Mouse (Mus musculus) limb, embryonic 12.5 days (tissue): ENCODE data around the gene Nck2. TPM values are rescaled to one million over a fixed set of nuclear protein-coding genes. Genes with fewer than 3 reads are reported as not detected.

ENCODE experiments used
- ATAC-seq: fragments of 200-750 bp; cut with Nextera tagmentation; 2 replicates; pipeline ENCODE4 v1.8.0; 2017; ENCODE audit warnings: low read depth, moderate TSS enrichment; ENCODE audit not compliant: insufficient number of reproducible peaks, insufficient read depth, low FRiP score, low TSS enrichment
- H3K27ac ChIP-seq: fragments of 300-500 bp; sonication (generic); 2 replicates; pipeline ENCODE4 v1.5.1; 2016; ENCODE audit warnings: mild to moderate bottlenecking, moderate library complexity
- H3K27me3 ChIP-seq: fragments of 300-500 bp; sonication (generic); 2 replicates; pipeline ENCODE4 v1.6.1; 2016; ENCODE audit warnings: mild to moderate bottlenecking, moderate library complexity
- H3K36me3 ChIP-seq: fragments of 300-500 bp; sonication (generic); 2 replicates; pipeline ENCODE4 v1.6.1; 2016; ENCODE audit warnings: mild to moderate bottlenecking, moderate library complexity
- H3K4me1 ChIP-seq: fragments of 300-500 bp; sonication (generic); replicated peaks from 2 replicates; pipeline ENCODE4 v1.6.1; 2016
- H3K4me2 ChIP-seq: fragments of 300-500 bp; sonication (generic); 2 replicates; pipeline ENCODE4 v1.6.1; 2016; ENCODE audit warnings: mild to moderate bottlenecking, moderate library complexity
- H3K4me3 ChIP-seq: fragments of 300-500 bp; sonication (generic); replicated peaks from 2 replicates; pipeline ENCODE4 v1.5.1; 2016; ENCODE audit warnings: mild to moderate bottlenecking
- H3K9ac ChIP-seq: fragments of 300-500 bp; sonication (generic); replicated peaks from 2 replicates; pipeline ENCODE4 v1.6.1; 2016; ENCODE audit warnings: mild to moderate bottlenecking, moderate library complexity
- H3K9me3 ChIP-seq: fragments of 300-500 bp; sonication (generic); 2 replicates; pipeline ENCODE4 v1.6.1; 2016; ENCODE audit warnings: mild to moderate bottlenecking, moderate library complexity
- WGBS: fragments of 180-500 bp; shearing (Covaris S2); methylation state at CpG from one replicate; pipeline ENCODE4 v1.1.7; 2016; 5-methylcytosine and 5-hydroxymethylcytosine counted together
- polyA plus RNA-seq: library from polyadenylated mRNA; unstranded; fragments of >200 nt; fragmentation: Nextera tagmentation; extraction: Ambion mirVana; gene quantifications from 2 replicates; pipeline ENCODE4 v1.2.1, GENCODE M21; 2016

Nck2 gene
- polyA plus RNA-seq, 1 experiment from 2014 or later, result 63.2 TPM

DNA sequence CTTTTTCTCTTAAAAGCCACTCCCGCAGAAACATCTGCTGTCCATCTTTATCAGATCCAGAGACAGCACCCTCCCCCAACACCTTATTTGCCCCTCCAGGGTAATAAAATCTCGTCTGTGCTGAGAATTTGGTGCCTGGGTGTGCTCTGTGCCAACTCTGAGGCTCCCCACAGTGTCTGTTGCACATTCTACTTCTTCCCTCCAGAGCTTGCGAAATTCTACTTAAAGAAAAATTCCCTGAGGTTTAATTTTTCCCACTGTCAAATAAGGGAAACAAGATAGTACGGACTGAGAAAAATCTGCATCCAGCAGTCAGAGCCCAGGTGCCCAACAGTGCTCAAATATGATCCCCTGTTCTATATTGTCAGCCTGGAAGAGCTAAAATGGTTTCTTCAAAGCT lies 35.4 kb upstream of the Nck2 start:
- no peaks in the 10 kb centered on the region for H3K9me3 ChIP-seq
- H3K4me2 ChIP-seq, result no peak overlapping the region
- H3K36me3 ChIP-seq, result no peaks in the 10 kb centered on the region
- ATAC-seq, result no peak
- no peaks in the 10 kb centered on the region for H3K27me3 ChIP-seq
- no peak overlapping the region for H3K4me3 ChIP-seq
- no peak overlapping the region for H3K27ac ChIP-seq
- peaks cover 12% of the 10 kb centered on the region; the same call in 1 of the 2 replicates for H3K4me1 ChIP-seq
- no peak overlapping the region for H3K9ac ChIP-seq
- WGBS, result 40% methylated on average over 4 of the region's 4 CpGs

GRCm38 (mm10) chr1:43412825-43413224 lies 31.6 kb upstream of the Nck2 start:
- H3K36me3 ChIP-seq, result no peaks in the 10 kb centered on the region
- no peak overlapping the region for H3K9ac ChIP-seq
- no peak overlapping the region for H3K27ac ChIP-seq
- ATAC-seq, result no peak
- 89% methylated on average over 3 of the region's 3 CpGs for WGBS
- no peak overlapping the region for H3K4me3 ChIP-seq
- no peaks in the 10 kb centered on the region for H3K27me3 ChIP-seq
- no peak overlapping the region for H3K4me2 ChIP-seq
- peaks cover 8% of the 10 kb centered on the region; the same call in 1 of the 2 replicates for H3K4me1 ChIP-seq
- no peaks in the 10 kb centered on the region for H3K9me3 ChIP-seq

DNA sequence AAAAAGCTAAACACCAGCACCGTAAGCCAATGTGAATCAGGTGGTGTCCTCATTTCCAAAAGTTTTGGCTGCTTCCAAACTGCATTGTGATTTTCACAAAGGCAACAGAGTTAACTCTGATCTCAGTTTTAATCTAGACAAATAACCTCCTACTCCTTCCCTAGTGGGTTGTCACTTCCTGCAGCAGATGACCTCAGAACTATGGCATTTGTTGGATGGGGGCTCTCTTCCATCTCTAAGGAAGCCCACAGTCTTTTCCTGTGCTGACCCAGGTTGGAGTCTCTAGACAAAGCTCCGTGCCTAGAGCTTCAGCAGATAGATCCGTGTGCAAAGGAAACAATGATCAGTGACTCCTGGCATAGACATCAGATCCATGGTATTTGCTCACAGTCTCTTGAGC lies 31.1 kb upstream of the Nck2 start:
- 79% methylated on average over 3 of the region's 3 CpGs for WGBS
- peaks cover 8% of the 10 kb centered on the region; the same call in 1 of the 2 replicates for H3K4me1 ChIP-seq
- H3K27me3 ChIP-seq, result no peaks in the 10 kb centered on the region

DNA sequence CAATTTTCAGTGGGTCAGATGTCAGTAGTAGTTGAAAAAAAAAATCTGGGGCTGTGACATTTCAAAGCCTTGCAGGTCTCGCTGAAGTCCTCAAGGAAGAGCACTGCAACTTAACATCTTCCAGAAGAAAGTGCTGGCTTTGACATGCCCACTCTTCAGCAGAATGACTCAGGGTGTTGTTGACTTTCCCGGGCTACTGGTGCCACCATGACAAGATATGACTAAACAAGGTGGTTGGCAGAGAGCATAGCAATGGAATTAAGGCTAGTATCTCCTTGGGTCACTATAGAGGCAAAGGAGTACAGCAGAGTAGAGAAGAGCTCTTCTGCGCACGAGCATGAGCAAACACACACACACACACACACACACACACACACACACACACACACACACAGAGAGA lies 30.6 kb upstream of the Nck2 start:
- no peak overlapping the region for H3K4me3 ChIP-seq
- no peak overlapping the region for H3K4me2 ChIP-seq
- H3K27me3 ChIP-seq, result no peaks in the 10 kb centered on the region
- no peak for ATAC-seq
- no peaks in the 10 kb centered on the region for H3K9me3 ChIP-seq
- no peaks in the 10 kb centered on the region for H3K36me3 ChIP-seq
- H3K4me1 ChIP-seq, result peaks cover 6% of the 10 kb centered on the region; the same call in 1 of the 2 replicates
- no peak overlapping the region for H3K27ac ChIP-seq
- no peak overlapping the region for H3K9ac ChIP-seq
- 88% methylated on average over 4 of the region's 4 CpGs for WGBS

More for the DNA sequence above, 31.1 kb upstream of the Nck2 start:
- no peak for ATAC-seq
- H3K27ac ChIP-seq, result no peak overlapping the region
- no peak overlapping the region for H3K4me2 ChIP-seq
- no peaks in the 10 kb centered on the region for H3K36me3 ChIP-seq
- no peak overlapping the region for H3K9ac ChIP-seq
- no peak overlapping the region for H3K4me3 ChIP-seq
- no peaks in the 10 kb centered on the region for H3K9me3 ChIP-seq

GRCm38 (mm10) chr1:43414228-43414627 lies 30.2 kb upstream of the Nck2 start:
- no peak for ATAC-seq
- Histone ChIP-seq H3K36me3 (no peaks in the 10 kb centered on the region), H3K4me3 (no peak overlapping the region), H3K4me1 (0 out of 2 replicates have a peak, but pooled peaks cover 2% of the 10 kb centered on the region), H3K9ac (no peak overlapping the region), H3K27me3 (no peaks in the 10 kb centered on the region), H3K9me3 (no peaks in the 10 kb centered on the region), H3K27ac (no peak overlapping the region), H3K4me2 (no peak overlapping the region)

DNA sequence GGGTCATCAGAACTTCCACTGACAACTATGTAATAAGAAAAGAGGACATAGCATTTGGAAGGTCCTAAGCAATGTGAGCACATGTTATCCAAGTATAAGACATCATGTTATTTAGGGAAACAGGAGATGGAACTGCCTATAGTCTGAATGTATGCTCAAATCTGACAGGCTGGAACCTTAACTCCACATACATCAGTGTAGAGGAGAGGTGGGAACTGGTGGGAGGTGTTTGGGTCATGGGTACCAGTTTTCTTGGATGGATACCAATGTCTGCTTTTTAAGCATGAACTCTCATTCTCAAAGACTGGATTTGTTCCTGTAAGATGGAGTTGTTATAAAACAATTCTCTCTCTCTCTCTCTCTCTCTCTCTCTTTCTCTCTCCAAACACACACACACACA lies 29.4 kb upstream of the Nck2 start:
- Histone ChIP-seq H3K4me3 (no peak overlapping the region), H3K27me3 (no peaks in the 10 kb centered on the region), H3K9me3 (no peaks in the 10 kb centered on the region), H3K27ac (no peak overlapping the region), H3K4me1 (no peaks in the 10 kb centered on the region), H3K4me2 (no peak overlapping the region), H3K9ac (no peak overlapping the region), H3K36me3 (no peaks in the 10 kb centered on the region)
- no peak for ATAC-seq

DNA sequence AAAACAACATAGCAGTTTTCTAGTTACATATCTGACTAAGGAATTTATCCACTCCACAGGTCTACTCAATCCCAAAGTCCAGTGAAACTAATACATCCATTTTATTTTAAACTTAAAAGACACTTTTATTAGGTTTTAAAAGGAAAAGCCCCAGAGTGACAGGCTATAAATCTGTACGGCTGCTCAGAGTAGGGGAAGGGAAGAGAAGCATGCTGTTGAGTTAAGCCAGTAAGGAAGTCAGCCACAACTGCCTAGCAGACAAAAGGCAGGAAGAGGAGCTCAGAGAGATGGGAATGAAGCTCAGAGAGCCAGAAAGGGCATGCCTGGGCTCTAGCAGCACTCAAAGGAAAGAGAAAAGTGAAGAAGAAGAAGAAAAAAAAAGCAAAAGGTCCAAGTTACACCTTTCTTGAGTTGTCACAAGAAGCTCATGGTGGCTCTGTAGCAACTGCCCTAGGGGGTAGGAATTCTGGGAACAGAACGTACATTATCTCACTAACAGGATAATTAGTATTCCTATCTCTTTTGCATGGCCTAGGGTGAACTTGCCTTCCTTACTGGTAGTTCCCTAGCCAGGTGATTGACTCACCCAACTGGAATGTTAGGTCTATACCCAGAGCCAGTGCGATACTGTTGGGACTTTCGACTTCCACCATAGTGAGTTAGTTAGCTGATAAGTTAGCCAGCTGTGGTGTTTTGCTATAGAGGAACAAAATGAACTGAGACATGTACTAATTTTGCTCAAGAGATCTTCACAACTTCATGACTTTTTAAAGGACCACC lies 21.2 kb upstream of the Nck2 start:
- 49% methylated on average over 4 of the region's 4 CpGs for WGBS
- H3K36me3 ChIP-seq, result no peaks in the 10 kb centered on the region
- peak; percentile 59; the same call in 1 of the 2 replicates for ATAC-seq

DNA sequence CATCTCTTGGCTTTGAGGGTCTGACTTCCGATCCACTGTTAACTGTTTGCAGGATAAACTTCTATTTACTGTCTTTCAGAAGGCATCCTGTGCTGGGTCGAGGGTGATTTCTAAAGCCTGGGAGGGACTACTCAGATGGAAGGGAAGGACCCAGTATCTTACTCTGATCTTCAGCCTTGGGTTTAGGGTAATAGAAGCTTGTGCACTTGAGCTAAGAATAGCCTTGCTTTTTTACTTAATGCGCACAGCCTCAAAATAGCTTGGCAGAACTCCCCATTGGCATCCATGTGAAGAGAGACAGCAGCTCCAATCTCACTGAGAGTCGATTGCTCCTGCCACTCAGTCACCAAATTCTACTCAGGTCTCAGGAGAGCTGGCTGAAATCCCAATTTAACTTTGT lies 17.9 kb upstream of the Nck2 start:
- Histone ChIP-seq H3K27me3 (no peaks in the 10 kb centered on the region), H3K4me3 (no peak overlapping the region), H3K4me2 (no peak overlapping the region), H3K4me1 (peaks cover 8% of the 10 kb centered on the region), H3K9me3 (no peaks in the 10 kb centered on the region), H3K9ac (no peak overlapping the region), H3K27ac (no peak overlapping the region), H3K36me3 (no peaks in the 10 kb centered on the region)
- WGBS, result 58% methylated on average over 4 of the region's 4 CpGs
- ATAC-seq, result no peak

More for the DNA sequence above, 21.2 kb upstream of the Nck2 start:
- H3K27me3 ChIP-seq, result no peaks in the 10 kb centered on the region
- H3K4me3 ChIP-seq, result no peak overlapping the region
- H3K9me3 ChIP-seq, result no peaks in the 10 kb centered on the region
- peaks cover 8% of the 10 kb centered on the region for H3K4me1 ChIP-seq
- H3K27ac ChIP-seq, result no peak overlapping the region
- H3K4me2 ChIP-seq, result no peak overlapping the region
- no peak overlapping the region for H3K9ac ChIP-seq

DNA sequence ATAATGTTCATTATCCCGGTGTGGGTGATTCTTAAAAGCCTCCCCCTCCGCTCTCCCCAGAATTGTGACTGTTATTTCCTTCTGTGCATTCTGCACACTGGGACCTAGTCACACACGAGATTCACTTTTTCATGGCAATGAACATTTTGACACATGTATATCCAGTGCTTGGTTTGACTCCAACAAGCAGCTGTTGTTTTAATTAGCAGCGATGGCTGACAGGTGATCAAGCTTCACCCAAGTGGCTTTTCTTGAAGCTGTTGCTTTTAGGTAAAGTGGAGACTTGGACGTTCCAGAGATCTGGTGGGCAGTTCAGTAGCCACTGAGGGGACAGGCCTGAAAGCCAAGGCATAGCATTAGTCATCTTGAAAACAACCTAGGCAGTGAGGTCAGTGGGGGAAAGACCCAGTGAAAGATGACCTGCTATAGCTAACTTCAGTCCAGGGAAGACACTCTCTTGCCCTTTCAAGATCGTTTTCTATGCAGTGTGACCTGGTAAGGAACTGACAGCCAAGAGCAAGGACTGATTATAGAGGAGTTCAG lies 17.3 kb upstream of the Nck2 start:
- ATAC-seq, result no peak
- Histone ChIP-seq H3K9me3 (no peaks in the 10 kb centered on the region), H3K4me1 (peaks cover 8% of the 10 kb centered on the region), H3K27ac (no peak overlapping the region), H3K4me3 (no peak overlapping the region), H3K27me3 (no peaks in the 10 kb centered on the region), H3K9ac (no peak overlapping the region), H3K36me3 (no peaks in the 10 kb centered on the region), H3K4me2 (no peak overlapping the region)
- WGBS, result 59% methylated on average over 6 of the region's 6 CpGs

DNA sequence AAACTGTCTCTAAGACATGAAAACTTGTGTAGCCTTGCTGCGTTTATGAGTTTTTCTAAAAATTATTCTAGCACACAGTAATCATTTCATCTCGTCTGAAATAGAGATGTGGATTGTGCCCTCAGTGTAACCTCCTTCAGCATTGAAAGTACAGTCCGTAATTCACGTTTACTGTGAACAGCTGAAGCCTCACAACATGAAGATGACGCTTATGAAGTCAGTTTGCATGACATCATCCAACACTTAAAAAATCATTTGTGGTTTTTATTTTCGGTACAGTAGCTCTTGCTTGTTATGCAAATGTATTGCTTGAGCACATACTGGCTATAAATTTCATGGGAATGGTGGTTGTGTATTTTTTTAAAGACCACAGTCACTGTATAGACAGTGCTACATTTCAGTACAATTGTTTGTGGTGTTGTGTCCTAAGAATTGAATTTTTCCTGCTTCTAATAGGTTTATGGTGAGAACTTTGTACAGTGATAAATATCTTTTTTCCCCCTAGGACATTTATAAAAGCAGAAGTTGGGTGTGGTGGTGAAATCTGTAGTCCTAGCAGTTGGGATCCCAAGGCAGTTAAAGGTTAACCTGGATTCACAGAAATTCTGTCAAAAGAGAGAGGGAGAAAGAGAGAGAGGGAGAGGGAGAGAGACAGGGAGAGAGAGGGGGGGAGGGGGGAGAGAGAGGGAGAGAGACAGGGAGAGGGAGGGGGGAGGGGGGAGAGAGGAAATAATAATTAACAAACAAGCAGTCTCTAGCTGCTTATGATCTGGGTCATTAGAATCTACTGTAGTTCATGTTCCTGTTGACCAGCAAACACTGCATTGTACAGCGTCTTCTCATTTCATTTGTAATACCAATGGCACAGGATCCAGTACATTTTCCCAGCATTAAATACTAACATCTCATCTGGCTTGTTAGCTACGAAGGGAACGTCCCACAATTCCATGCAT lies 14.2 kb upstream of the Nck2 start:
- no peak overlapping the region for H3K9ac ChIP-seq
- 88% methylated on average over 9 of the region's 9 CpGs for WGBS
- ATAC-seq, result no peak

GRCm38 (mm10) chr1:43433853-43434252 lies 10.5 kb upstream of the Nck2 start:
- H3K4me1 ChIP-seq, result no peaks in the 10 kb centered on the region
- 66% methylated on average over 4 of the region's 4 CpGs for WGBS
- ATAC-seq, result no peak

More for the DNA sequence above, 14.2 kb upstream of the Nck2 start:
- Histone ChIP-seq H3K4me2 (no peak overlapping the region), H3K4me3 (no peak overlapping the region), H3K36me3 (no peaks in the 10 kb centered on the region), H3K27me3 (no peaks in the 10 kb centered on the region), H3K9me3 (no peaks in the 10 kb centered on the region), H3K4me1 (no peaks in the 10 kb centered on the region), H3K27ac (no peak overlapping the region)

More at GRCm38 (mm10) chr1:43433853-43434252, 10.5 kb upstream of the Nck2 start:
- Histone ChIP-seq H3K27ac (no peak overlapping the region), H3K4me2 (no peak overlapping the region), H3K9me3 (no peaks in the 10 kb centered on the region), H3K4me3 (no peak overlapping the region), H3K27me3 (no peaks in the 10 kb centered on the region), H3K9ac (no peak overlapping the region), H3K36me3 (no peaks in the 10 kb centered on the region)
